Mouse (Mus musculus): ENCODE results near the gene Gjb4.

GRCm38 (mm10) chr4:127331171-127331570 is 22.7 kb downstream of the Gjb4 start:
- TF ChIP-seq CTCF (IDR thresholded peaks at IDR 0.05) (no peak), POLR2A (IDR thresholded peaks at IDR 0.05; ENCODE audit: insufficient read depth, low read depth, low read length) (no peak)
